Mouse (Mus musculus): ENCODE data around the gene Spata3.

DNA sequence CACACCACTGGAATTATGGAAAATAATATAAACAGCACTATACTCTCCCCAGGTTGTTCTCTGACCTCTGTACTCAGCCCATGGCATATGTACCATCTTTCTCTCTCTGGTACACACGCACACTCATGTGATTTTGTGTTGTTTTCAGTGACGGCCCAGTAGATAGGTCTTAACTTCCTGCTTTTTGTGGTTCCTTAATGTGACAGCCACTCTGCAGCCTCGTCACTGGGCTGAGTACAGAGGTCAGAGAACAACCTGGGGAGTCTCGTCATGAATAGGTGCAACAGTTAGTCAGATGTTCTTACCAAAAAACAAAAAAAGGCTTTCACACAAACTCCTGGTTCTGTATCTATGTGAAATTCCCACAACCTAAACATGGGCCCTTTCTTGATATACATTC lies 28.3 kb upstream of the Spata3 start:
- TF ChIP-seq POLR2A (IDR thresholded peaks at IDR 0.05; ENCODE audit: insufficient read depth, low read depth, low read length) (no peak), EP300 (IDR thresholded peaks at IDR 0.05; ENCODE audit: insufficient read depth, low read depth, low read length) (no peak), CTCF (IDR thresholded peaks at IDR 0.05) (no peak)

Measured in heart, adult 2 months (tissue).